Mouse (Mus musculus): ENCODE data around the gene Ctdspl. TPM values are rescaled to one million over a fixed set of nuclear protein-coding genes. Genes with fewer than 3 reads are reported as not detected.

The Ctdspl gene
- polyA plus RNA-seq (2012; rRNA removed; ENCODE audit: low replicate concordance) = 39.3 and 44.4 TPM in 2 replicates

GRCm38 (mm10) chr9:118926111-118926650 lies at the start of gene Ctdspl:
Ctdspl (plus strand) TSS chr9:118926453.

GRCm38 (mm10) chr9:119052154-119052944 lies 126.1 kb downstream of the Ctdspl start, which contains the start of gene Vill:
Vill (plus strand) TSS chr9:119052778.

Other genes with a start within 250 kb of the Ctdspl start
- 48.4 and 65.0 TPM in 2 replicates for gene Vill, start 126.3 kb downstream of the Ctdspl start, polyA plus RNA-seq (2012; rRNA removed; ENCODE audit: low replicate concordance)
- gene Plcd1, start 167.0 kb downstream of the Ctdspl start, polyA plus RNA-seq (2012; rRNA removed; ENCODE audit: low replicate concordance) = 36.8 TPM in 2 replicates
- 1.5 and 1.9 TPM in 2 replicates for gene Dlec1, start 176.0 kb downstream of the Ctdspl start, polyA plus RNA-seq (2012; rRNA removed; ENCODE audit: low replicate concordance)
- gene Acaa1b, start 230.6 kb downstream of the Ctdspl start, polyA plus RNA-seq (2012; rRNA removed; ENCODE audit: low replicate concordance) = 31.3 and 61.6 TPM in 2 replicates
- not detected in 2 replicates for gene Gm47289, start 232.7 kb downstream of the Ctdspl start, polyA plus RNA-seq (2012; rRNA removed; ENCODE audit: low replicate concordance)

Measured in mammary gland, adult 2 months (tissue).